Mouse (Mus musculus): ENCODE results near the gene Dtd1.

- TF ChIP-seq TCF12 (IDR thresholded peaks at IDR 0.05; ENCODE audit: insufficient read depth, poor library complexity, severe bottlenecking): no peak
- no peak for TF ChIP-seq MYOG (IDR thresholded peaks at IDR 0.05; ENCODE audit: control insufficient read depth in 1 of 3, insufficient read depth in 1 of 3, insufficient read length in 2 of 3, low read depth in 2 of 3)
These were observed 46.7 kb downstream of the Dtd1 start for GRCm38 (mm10) chr2:144646360-144646759.
